Comparison of ENCODE assay signal across 28 mouse cellular contexts in the genomic region with DNA sequence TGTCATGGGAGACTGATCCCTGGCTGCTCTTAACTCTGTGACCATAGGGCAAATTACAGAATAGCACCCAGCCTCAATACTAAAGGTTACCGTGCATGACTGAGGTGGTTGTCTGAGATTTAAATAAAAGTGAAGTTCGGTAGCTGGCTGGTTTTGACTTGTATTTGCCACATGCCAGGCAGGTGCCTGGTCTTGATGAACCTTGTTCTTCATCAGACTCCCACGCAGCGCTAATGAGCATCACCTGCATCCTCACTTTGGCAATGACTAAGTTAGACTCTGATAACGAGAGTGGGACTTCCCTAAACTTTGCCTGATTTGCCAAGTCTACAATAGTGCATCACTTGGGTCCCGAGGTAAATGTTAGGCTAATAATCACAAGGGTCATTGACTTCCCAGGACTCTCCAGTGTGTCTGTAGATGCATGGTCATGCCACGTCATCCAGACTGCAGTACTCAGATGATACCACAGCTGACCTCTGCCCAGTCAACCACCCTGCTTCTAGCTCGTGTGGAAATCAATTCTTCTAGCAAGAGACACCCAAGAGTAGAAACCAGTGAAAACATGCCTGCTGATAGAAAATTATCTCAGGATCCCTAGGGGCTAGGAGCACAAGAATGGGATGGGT. TPM values are rescaled to one million over a fixed set of nuclear protein-coding genes. Genes with fewer than 3 reads are reported as not detected.
DNase-seq lines count a peak whose midpoint lies in the region; TF ChIP-seq lines count a peak whose summit lies in the region.
"Had no signal": no experiment of that assay in that cellular context is flagged by ENCODE, and none has a peak within 500 bp of the region (broad histone marks: within the 10 kb centered on the region; RNA-seq: fewer than 3 reads in every experiment).

No protein-coding gene starts in this region.

- no peak for TF ChIP-seq RAD21 in CH12.LX (IDR thresholded peaks at IDR 0.05; ENCODE audit: low read depth, low read length)

- H3K36me3 ChIP-seq in CH12.LX (replicated peaks in 1 of 2; ENCODE audit: control insufficient read depth in 1 of 2, insufficient read depth in 1 of 2, low read length in 1 of 2): no peaks in the 10 kb centered on the region
- no peaks in the 10 kb centered on the region for H3K36me3 ChIP-seq in splenic B cell, adult 2 months (ENCODE audit: control insufficient read depth, insufficient read depth, low read length, poor library complexity, severe bottlenecking)
- H3K36me3 ChIP-seq: embryonic facial prominence, embryonic 13.5 days; embryonic facial prominence, embryonic 15.5 days; forebrain, embryonic 10.5 days; forebrain, embryonic 15.5 days had no signal

- dilution Hi-C loops in CH12.LX (cut with MboI; ENCODE audit: extremely low pct_ligation_motif_present, extremely low pct_unique_long_range_greater_than_20kb, low sequenced_read_pairs): no loop called here

- H3K27ac ChIP-seq in CH12.LX (ENCODE audit: insufficient read depth, low read depth): no peak overlapping the region
- H3K27ac ChIP-seq: embryonic facial prominence, embryonic 13.5 days; embryonic facial prominence, embryonic 15.5 days; forebrain, embryonic 10.5 days; forebrain, embryonic 13.5 days; forebrain, embryonic 15.5 days had no signal

- no peak overlapping the region for H3K4me3 ChIP-seq in CH12.LX (replicated peaks in 1 of 3; ENCODE audit: low read depth in 2 of 3, low read length in 2 of 3, poor library complexity in 1 of 3)
- H3K4me3 ChIP-seq: embryonic facial prominence, embryonic 13.5 days; embryonic facial prominence, embryonic 15.5 days; erythroblast, embryonic 14.5 days; forebrain, embryonic 10.5 days; forebrain, embryonic 13.5 days; forebrain, embryonic 15.5 days had no signal

- H3K4me2 ChIP-seq in CH12.LX (ENCODE audit: insufficient read depth, low read depth, poor library complexity, severe bottlenecking): 0 out of 2 replicates have a peak overlapping the region, but pooled peaks have one; percentile 12
- H3K4me2 ChIP-seq: embryonic facial prominence, embryonic 13.5 days; embryonic facial prominence, embryonic 15.5 days; forebrain, embryonic 13.5 days; forebrain, embryonic 15.5 days had no signal

- TF ChIP-seq EP300 in CH12.LX (IDR thresholded peaks at IDR 0.05; ENCODE audit: low read length): peak; percentile 55; the same call in 1 of the 2 replicates

- TF ChIP-seq CTCF in CH12.LX (conservative IDR thresholded peaks at IDR 0.05 in 1 of 2, IDR thresholded peaks at IDR 0.05 in 1 of 2; ENCODE audit: low read depth in 2 of 2, low read length in 2 of 2): no peak

- no peak for TF ChIP-seq POLR2A in CH12.LX (IDR thresholded peaks at IDR 0.05; ENCODE audit: low read depth, low read length)

- DNase-seq in A20 (ENCODE audit: low read depth, low spot score) (peak; percentile 81), CH12.LX (ENCODE audit: extremely low read depth) (peak; percentile 62)
- DNase-seq in splenic B cell, adult 2 months (ENCODE audit: low read depth, low spot score): peak; percentile 6
- no peak for DNase-seq in layer of hippocampus, adult 18-20 months (ENCODE audit: low spot score in 2 of 2)
- DNase-seq in thymus, adult 18-20 months: no peak
- DNase-seq: adrenal gland, adult 2 months; adrenal gland, postnatal 10 days; adrenal gland, postnatal 25 days; B cell, adult 2 months; cerebellum, adult 11 months; cerebellum, adult 18-20 months; cerebellum, adult 8-10 months; cerebellum, adult 9-11 months; cerebellum, postnatal 14 days; cerebellum, postnatal 36 days; embryo, embryonic 11 days; forebrain, postnatal 0 days had no signal

- H3K4me1 ChIP-seq in CH12.LX (ENCODE audit: control insufficient read depth in 1 of 2, insufficient read depth in 2 of 2): peaks cover 10 to 19% of the 10 kb centered on the region in 2 experiments
- H3K4me1 ChIP-seq: embryonic facial prominence, embryonic 13.5 days; embryonic facial prominence, embryonic 15.5 days; forebrain, embryonic 13.5 days; forebrain, embryonic 15.5 days had no signal

- no peaks in the 10 kb centered on the region for H3K9me3 ChIP-seq in CH12.LX (replicated peaks; ENCODE audit: low read length)
- H3K9me3 ChIP-seq: embryonic facial prominence, embryonic 13.5 days; embryonic facial prominence, embryonic 15.5 days; forebrain, embryonic 10.5 days; forebrain, embryonic 13.5 days; forebrain, embryonic 15.5 days had no signal

- in situ Hi-C loops in CH12.LX (cut with MboI; ENCODE audit: low pct_ligation_motif_present, low pct_unique_long_range_greater_than_20kb, low sequenced_read_pairs): no loop called here

- H3K9ac ChIP-seq in CH12.LX (ENCODE audit: insufficient read depth, low read depth): no peak overlapping the region
- H3K9ac ChIP-seq: embryonic facial prominence, embryonic 13.5 days; embryonic facial prominence, embryonic 15.5 days; forebrain, embryonic 13.5 days; forebrain, embryonic 15.5 days; forebrain, postnatal 0 days had no signal

- no peaks in the 10 kb centered on the region for H3K79me2 ChIP-seq in CH12.LX (replicated peaks; ENCODE audit: control insufficient read depth, extremely low read depth, insufficient read depth, poor library complexity, severe bottlenecking)

- H3K27me3 ChIP-seq in CH12.LX (replicated peaks): no peaks in the 10 kb centered on the region
- H3K27me3 ChIP-seq in splenic B cell, adult 2 months (ENCODE audit: control insufficient read depth, insufficient read depth, low read length, poor library complexity, severe bottlenecking): no peaks in the 10 kb centered on the region
- H3K27me3 ChIP-seq: embryonic facial prominence, embryonic 13.5 days; embryonic facial prominence, embryonic 15.5 days; forebrain, embryonic 13.5 days; forebrain, embryonic 15.5 days had no signal

TF ChIP-seq in CH12.LX, 34 proteins besides CTCF, POLR2A, EP300 and RAD21:
- no peak for TF ChIP-seq MXI1 (IDR thresholded peaks at IDR 0.05; ENCODE audit: low read depth, low read length)
- no peak for TF ChIP-seq USF1 (IDR thresholded peaks at IDR 0.05; ENCODE audit: low read depth, low read length)
- TF ChIP-seq ZMIZ1 (IDR thresholded peaks at IDR 0.05; ENCODE audit: low read depth, low read length): no peak
- TF ChIP-seq HCFC1 (IDR thresholded peaks at IDR 0.05; ENCODE audit: low read depth, low read length): no peak
- no peak for TF ChIP-seq CHD2 (IDR thresholded peaks at IDR 0.05; ENCODE audit: low read length)
- no peak for TF ChIP-seq SIN3A (IDR thresholded peaks at IDR 0.05; ENCODE audit: low read length)
- TF ChIP-seq MAFK (IDR thresholded peaks at IDR 0.05; ENCODE audit: insufficient replicate concordance, low read length): no peak
- peak; percentile 91 for TF ChIP-seq BHLHE40 (IDR thresholded peaks at IDR 0.05; ENCODE audit: low read depth, low read length)
- TF ChIP-seq NELFE (IDR thresholded peaks at IDR 0.05; ENCODE audit: low read depth, low read length): no peak
- no peak for TF ChIP-seq E2F4 (IDR thresholded peaks at IDR 0.05; ENCODE audit: insufficient replicate concordance, low read depth, low read length)
- no peak for TF ChIP-seq ZNF384 (IDR thresholded peaks at IDR 0.05; ENCODE audit: low read depth, low read length)
- TF ChIP-seq ZKSCAN1 (IDR thresholded peaks at IDR 0.05; ENCODE audit: borderline replicate concordance, low read depth, low read length): no peak
- TF ChIP-seq MAX (IDR thresholded peaks at IDR 0.05; ENCODE audit: low read length): 0 out of 2 replicates have a peak, but pooled peaks have one; percentile 25
- TF ChIP-seq NRF1 (IDR thresholded peaks at IDR 0.05; ENCODE audit: low read depth, low read length): no peak
- TF ChIP-seq ETS1 (conservative IDR thresholded peaks at IDR 0.05; ENCODE audit: low read depth, low read length): peak; percentile 68
- no peak for TF ChIP-seq RCOR1 (conservative IDR thresholded peaks at IDR 0.05; ENCODE audit: low read depth, low read length)
- no peak for TF ChIP-seq USF2 (conservative IDR thresholded peaks at IDR 0.05; ENCODE audit: low read depth, low read length)
- no peak for TF ChIP-seq ZC3H11A (IDR thresholded peaks at IDR 0.05; ENCODE audit: low read depth, low read length)
- no peak for TF ChIP-seq KAT2A (IDR thresholded peaks at IDR 0.05; ENCODE audit: insufficient replicate concordance, low read length)
- TF ChIP-seq CHD1 (IDR thresholded peaks at IDR 0.05; ENCODE audit: low read depth, low read length): no peak
- TF ChIP-seq IRF4 (IDR thresholded peaks at IDR 0.05; ENCODE audit: low read depth, low read length): peak; percentile 51
- TF ChIP-seq TCF12 (IDR thresholded peaks at IDR 0.05; ENCODE audit: low read depth, low read length): no peak; the same call in 1 of the 2 replicates
- no peak for TF ChIP-seq MEF2A (IDR thresholded peaks at IDR 0.05; ENCODE audit: borderline replicate concordance, low read depth, low read length)
- TF ChIP-seq JUND (conservative IDR thresholded peaks at IDR 0.05; ENCODE audit: low read depth, low read length): no peak
- no peak for TF ChIP-seq TBP (conservative IDR thresholded peaks at IDR 0.05; ENCODE audit: low read depth, low read length)
- no peak for TF ChIP-seq SMC3 (IDR thresholded peaks at IDR 0.05; ENCODE audit: low read depth, low read length)

RNA-seq across cellular contexts. Expression of gene Ceacam18, which starts 8.6 kb away (rescaled TPM):
- total RNA-seq in CH12.LX (2012; rRNA removed) (not detected in 2 replicates), CH12.LX (2014; rRNA removed) (not detected in 2 replicates)
- polyA plus RNA-seq in CH12.LX (2012; ENCODE audit: insufficient read length, low read depth): not detected in 2 replicates
- under 1 TPM in 1 of 2 experiments, not detected in 1; 0.15 TPM for total RNA-seq in layer of hippocampus, adult 18-20 months (2021)
- total RNA-seq: adrenal gland, adult 2 months; adrenal gland, postnatal 10 days; adrenal gland, postnatal 25 days; common myeloid progenitor, adult 5-6 weeks; ES-E14; forebrain, postnatal 0 days had no signal
- polyA plus RNA-seq: adrenal gland, adult 2 months; CD4-positive, CD25-positive, alpha-beta regulatory T cell, adult 4 months; embryonic facial prominence, embryonic 11.5 days; embryonic facial prominence, embryonic 13.5 days; embryonic facial prominence, embryonic 15.5 days; erythroblast, embryonic 14.5 days; forebrain, embryonic 10.5 days; forebrain, embryonic 13.5 days; forebrain, embryonic 15.5 days; forebrain, postnatal 0 days had no signal

RNA-seq across cellular contexts. Expression of gene Zfp819, which starts 18.9 kb away (rescaled TPM):
- not detected in 2 replicates for total RNA-seq in CH12.LX (2012; rRNA removed)
- total RNA-seq in CH12.LX (2014; rRNA removed): not detected in 2 replicates
- not detected in 2 replicates for polyA plus RNA-seq in CH12.LX (2012; ENCODE audit: insufficient read length, low read depth)
- under 1 TPM in 1 of 2 experiments, not detected in 1; 0.15 TPM for total RNA-seq in layer of hippocampus, adult 18-20 months (2021)
- total RNA-seq: adrenal gland, adult 2 months; adrenal gland, postnatal 25 days; MEL had no signal
- polyA plus RNA-seq: adrenal gland, adult 2 months; CD4-positive, CD25-positive, alpha-beta regulatory T cell, adult 4 months; embryonic facial prominence, embryonic 13.5 days had no signal

RNA-seq across cellular contexts. Expression of gene Siglece, which starts 34.1 kb away (rescaled TPM):
- total RNA-seq in CH12.LX (2012; rRNA removed) (not detected in 2 replicates), CH12.LX (2014; rRNA removed) (0.14 TPM in 1 of 2 replicates, not detected in the other)
- polyA plus RNA-seq in CH12.LX (2012; ENCODE audit: insufficient read length, low read depth): 0.14 and 0.23 TPM in 2 replicates
- 1 to 10 TPM; 1.2 to 1.5 TPM for total RNA-seq in layer of hippocampus, adult 18-20 months (2021)
- total RNA-seq: ES-E14, MEL had no signal
- polyA plus RNA-seq: embryonic facial prominence, embryonic 11.5 days; erythroblast, embryonic 14.5 days had no signal

RNA-seq across cellular contexts. Expression of gene Ctu1, which starts 45.9 kb away (rescaled TPM):
- total RNA-seq in CH12.LX (2012; rRNA removed) (6.9 and 7.8 TPM in 2 replicates), CH12.LX (2014; rRNA removed) (7.2 TPM in 2 replicates)
- polyA plus RNA-seq in CH12.LX (2012; ENCODE audit: insufficient read length, low read depth): 5.3 and 5.5 TPM in 2 replicates
- 10 to 100 TPM; 10.5 to 10.6 TPM for total RNA-seq in layer of hippocampus, adult 18-20 months (2021)

RNA-seq across cellular contexts. Expression of gene Zfp719, which starts 46.5 kb away (rescaled TPM):
- 5.8 and 6.6 TPM in 2 replicates for total RNA-seq in CH12.LX (2012; rRNA removed)
- 8.6 and 9.8 TPM in 2 replicates for total RNA-seq in CH12.LX (2014; rRNA removed)
- 3.5 and 5.8 TPM in 2 replicates for polyA plus RNA-seq in CH12.LX (2012; ENCODE audit: insufficient read length, low read depth)
- total RNA-seq in layer of hippocampus, adult 18-20 months (2021): 10 to 100 TPM; 18.5 to 19.1 TPM
- polyA plus RNA-seq: erythroblast, embryonic 14.5 days had no signal

Comparison
In these comparisons a context has a peak if more than half of its experiments do, and no peak if none do; other contexts are left out.
1. DNase-seq: peak in A20 (single experiment), CH12.LX (single experiment) and splenic B cell, adult 2 months (single experiment); none in layer of hippocampus, adult 18-20 months (0 of 2) and thymus, adult 18-20 months (0 of 2).